Mouse (Mus musculus) ovary, postnatal 36 days (tissue): Measurements from ENCODE around the gene Gabarap.

Experiments used
- DNase-seq: peaks from one replicate; pipeline ENCODE4 v3.0.0; 2022; ENCODE audit warnings: low spot score, mixed read lengths

Gabarap gene

GRCm38 (mm10) chr11:70021264-70022132, 30.6 kb downstream of the Gabarap start:
- peak; percentile 94 for DNase-seq

DNA sequence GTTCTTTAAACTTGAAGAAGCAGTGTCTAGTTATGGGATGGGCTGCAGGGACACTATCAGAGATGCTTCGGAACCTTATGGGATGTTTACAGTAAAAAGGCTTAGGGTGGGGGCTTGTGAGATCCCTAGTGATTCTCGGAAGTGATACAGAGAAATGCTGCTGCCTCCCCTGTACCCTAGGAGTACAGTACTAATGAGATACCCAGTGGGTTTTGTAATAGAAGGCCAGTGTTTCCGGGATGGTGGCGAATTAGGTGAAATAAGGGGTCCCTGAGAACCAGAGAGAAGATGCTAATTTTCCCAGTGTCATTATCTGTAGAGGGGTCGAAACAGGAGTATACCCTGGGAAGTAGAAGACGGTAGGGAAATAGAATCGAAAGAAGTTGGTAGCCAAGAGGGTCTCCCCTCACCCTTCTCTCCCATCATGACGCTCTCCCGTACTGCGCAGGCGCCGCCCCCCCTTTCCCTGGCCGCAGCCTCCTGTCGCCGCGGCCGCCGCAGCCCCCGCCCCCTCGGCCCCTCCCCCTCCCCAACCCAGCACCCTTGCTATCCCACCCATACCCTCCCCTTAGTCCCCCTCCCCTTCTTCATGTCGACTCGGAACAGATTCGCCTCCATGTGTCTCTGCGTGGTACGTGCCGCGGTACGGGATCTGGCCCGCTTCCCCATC, 32.7 kb downstream of the Gabarap start:
- DNase-seq: no peak

- no peak for DNase-seq
Observed at GRCm38 (mm10) chr11:70024151-70024514, 33.2 kb downstream of the Gabarap start.

- DNase-seq: no peak
Observed at GRCm38 (mm10) chr11:70026689-70027088, 35.7 kb downstream of the Gabarap start.

DNA sequence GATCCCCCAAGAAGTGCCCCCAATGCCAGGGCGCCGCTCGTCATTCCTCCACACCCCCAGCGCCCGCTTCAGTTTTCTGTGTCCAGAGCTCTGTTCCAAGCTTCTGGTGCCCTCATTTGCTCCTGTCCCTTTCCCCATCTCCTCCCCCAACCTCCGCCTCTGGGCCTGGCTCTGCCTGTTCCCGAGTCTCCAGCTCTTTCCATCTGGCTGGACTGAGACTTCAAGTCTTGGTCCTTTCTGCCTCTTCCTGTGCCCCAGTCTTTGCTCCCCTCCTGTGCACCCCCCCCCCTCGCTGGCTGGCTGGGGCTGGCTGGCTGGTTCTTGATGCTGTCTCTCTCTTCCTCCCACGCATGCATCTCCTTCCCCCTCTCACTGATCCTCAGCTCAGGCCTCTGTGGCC, 36.5 kb downstream of the Gabarap start:
- DNase-seq: no peak

- no peak for DNase-seq
Observed at GRCm38 (mm10) chr11:70028401-70029129, 37.6 kb downstream of the Gabarap start.

DNA sequence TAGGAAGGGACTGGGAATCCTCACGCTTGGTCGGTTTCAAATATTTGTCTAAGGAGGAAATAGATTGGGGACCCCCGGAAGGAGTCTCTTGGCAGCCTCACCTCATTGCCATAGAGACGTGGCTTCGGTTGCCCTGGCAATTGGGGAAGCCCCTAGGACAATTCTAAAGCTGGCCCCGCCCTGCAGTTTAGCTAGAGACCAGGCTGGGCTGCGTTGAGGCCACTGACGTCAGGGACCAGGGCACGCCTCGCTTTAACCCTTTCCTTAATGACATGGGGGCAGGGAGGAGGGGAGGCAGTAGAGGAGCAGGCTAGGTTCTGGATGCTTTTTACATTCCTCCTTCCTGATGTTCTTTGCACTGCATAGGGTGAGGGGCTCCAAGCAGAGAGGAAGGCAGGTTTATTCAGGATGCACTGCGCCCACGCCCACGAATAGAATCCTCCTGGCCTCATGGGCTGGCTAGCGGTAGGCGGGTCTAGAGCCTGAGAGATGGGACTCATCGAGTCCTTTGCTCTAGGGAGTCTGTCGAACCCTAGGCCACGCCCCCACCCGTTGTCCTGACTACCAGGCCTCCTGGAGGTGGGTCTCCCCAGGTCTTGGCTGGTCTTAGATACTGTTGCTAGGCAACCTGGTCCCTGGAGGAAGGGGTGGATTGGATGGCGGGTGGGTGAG, 38.3 kb downstream of the Gabarap start:
- peak; percentile 57 for DNase-seq

- DNase-seq: no peak
Observed at GRCm38 (mm10) chr11:70029829-70030550, 39.0 kb downstream of the Gabarap start.

- no peak for DNase-seq
Observed at GRCm38 (mm10) chr11:70030651-70031320, 39.8 kb downstream of the Gabarap start.

DNA sequence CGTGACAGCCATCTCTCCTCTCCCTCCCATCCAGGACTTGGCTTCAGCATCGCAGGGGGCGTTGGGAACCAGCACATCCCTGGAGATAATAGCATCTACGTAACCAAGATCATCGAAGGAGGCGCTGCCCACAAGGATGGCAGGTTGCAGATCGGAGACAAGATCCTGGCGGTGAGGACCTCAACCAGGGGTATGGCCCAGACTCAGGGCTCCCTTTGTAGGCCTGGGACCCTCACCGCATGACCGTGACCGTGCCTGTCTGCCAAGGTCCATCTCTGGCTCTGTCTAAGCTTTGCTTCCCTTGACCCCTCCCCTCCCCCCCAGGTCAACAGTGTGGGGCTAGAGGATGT, 40.4 kb downstream of the Gabarap start:
- DNase-seq: no peak

GRCm38 (mm10) chr11:70038174-70038573, 47.2 kb downstream of the Gabarap start:
- no peak for DNase-seq

DNA sequence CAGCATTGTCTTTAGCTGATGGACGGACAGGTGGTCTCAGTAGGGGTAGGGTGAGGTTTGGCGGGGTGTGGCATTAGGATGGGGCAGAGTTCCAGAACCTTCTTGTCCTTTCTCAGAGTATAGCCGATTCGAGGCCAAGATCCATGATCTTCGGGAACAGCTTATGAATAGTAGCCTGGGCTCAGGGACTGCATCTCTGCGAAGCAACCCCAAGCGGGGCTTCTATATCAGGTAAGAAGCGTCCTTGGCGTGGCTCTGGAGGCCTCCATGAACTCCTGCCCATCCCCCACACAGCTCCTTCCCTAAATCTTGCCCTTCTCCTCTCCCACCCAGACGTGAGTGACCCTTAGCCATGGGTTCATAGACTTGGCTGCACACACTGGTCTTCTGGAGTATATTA, 48.7 kb downstream of the Gabarap start:
- DNase-seq: no peak

DNA sequence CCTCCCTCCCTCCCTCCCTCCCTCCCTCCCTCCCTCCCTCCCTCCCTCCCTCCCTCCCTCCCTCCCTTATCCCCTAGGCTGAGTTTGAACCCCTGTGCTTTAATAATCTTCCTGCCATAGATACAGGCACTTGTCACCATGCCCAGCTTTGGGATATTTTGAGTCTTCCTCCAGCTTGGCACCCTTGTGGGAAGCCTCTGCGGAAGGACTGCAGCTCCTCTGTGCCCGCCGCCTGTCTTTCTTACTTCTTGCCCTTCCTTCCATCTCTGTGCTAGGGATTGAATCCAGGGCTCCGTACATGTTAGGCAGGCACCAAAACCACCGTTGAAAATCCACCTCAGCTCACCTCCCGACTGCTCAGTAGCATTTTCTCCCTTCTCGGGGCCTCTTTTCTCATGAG, 49.2 kb downstream of the Gabarap start:
- DNase-seq: no peak

GRCm38 (mm10) chr11:70042309-70043085, 51.6 kb downstream of the Gabarap start:
- DNase-seq: no peak

DNA sequence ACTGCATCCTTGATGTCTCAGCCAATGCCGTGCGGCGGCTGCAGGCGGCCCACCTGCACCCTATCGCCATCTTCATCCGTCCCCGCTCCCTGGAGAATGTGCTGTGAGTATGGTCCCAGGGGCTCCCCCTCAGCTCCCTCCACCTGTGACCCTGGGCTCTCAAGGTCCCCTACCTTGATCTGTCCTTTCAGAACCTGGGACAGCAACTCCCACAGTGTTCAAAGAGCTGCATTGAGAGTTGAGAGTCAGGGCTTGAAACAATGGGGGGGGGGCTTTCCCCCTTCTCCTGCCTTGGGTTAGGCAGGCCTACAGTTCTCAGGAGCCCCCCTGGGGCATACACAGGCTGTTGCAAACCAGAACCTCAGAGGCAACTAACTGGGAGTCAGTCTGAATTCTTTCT, 52.7 kb downstream of the Gabarap start:
- no peak for DNase-seq
